Mouse (Mus musculus) C3H10T1/2 (cell line): ENCODE data around the gene Gp1ba. TPM values are rescaled to one million over a fixed set of nuclear protein-coding genes. Genes with fewer than 3 reads are reported as not detected.

Experiments
- polyA plus RNA-seq, 2 experiments: library from polyadenylated mRNA; unstranded; fragments of >200 nt; fragmentation: generic; extraction: Trizol; gene quantifications; one replicate each; pipeline ENCODE4 v1.2.1; 2012; ENCODE audit warnings: missing spikeins in 2 of 2

The Gp1ba gene
- polyA plus RNA-seq, result under 1 TPM; 0.05 to 0.72 TPM

GRCm38 (mm10) chr11:70638714-70639278 is at the start of gene Gp1ba:
Gp1ba (plus strand) TSS chr11:70639122.

GRCm38 (mm10) chr11:70615516-70616093 is 23.3 kb upstream of the Gp1ba start, which contains the start of gene 4930544D05Rik:
4930544D05Rik (plus strand) TSS chr11:70615848.

GRCm38 (mm10) chr11:70619101-70619500 is 19.8 kb upstream of the Gp1ba start, which contains the start of gene Chrne:
Chrne (minus strand) TSS chr11:70619216.

GRCm38 (mm10) chr11:70646691-70647650 is 8.0 kb downstream of the Gp1ba start, which contains the start of the genes Rnf167 and Slc25a11:
Rnf167 (plus strand) TSS chr11:70647235.
Slc25a11 (minus strand) TSS chr11:70647479.

GRCm38 (mm10) chr11:70654198-70654922 is 15.4 kb downstream of the Gp1ba start, which contains the start of gene Pfn1:
Pfn1 (minus strand) TSS chr11:70654644.

GRCm38 (mm10) chr11:70656964-70657363 is 18.0 kb downstream of the Gp1ba start, which contains the start of gene Eno3:
Eno3 (plus strand) TSS chr11:70657202.

GRCm38 (mm10) chr11:70668771-70669505 is 30.0 kb downstream of the Gp1ba start, which contains the start of gene Spag7:
Spag7 (minus strand) TSS chr11:70669416.

GRCm38 (mm10) chr11:70687601-70688199 is 48.8 kb downstream of the Gp1ba start, which contains the start of gene Camta2:
Camta2 (minus strand) TSS chr11:70688105.

Other genes starting within 250 kb of the Gp1ba start
- gene Pelp1, start 229.1 kb upstream of the Gp1ba start, polyA plus RNA-seq, result 10 to 100 TPM; 31.0 to 47.5 TPM
- 10 to 100 TPM; 24.4 to 35.9 TPM for gene Arrb2, start 206.5 kb upstream of the Gp1ba start, polyA plus RNA-seq
- gene Med11, start 187.2 kb upstream of the Gp1ba start, polyA plus RNA-seq, result 10 to 100 TPM; 60.7 to 61.7 TPM
- gene Zmynd15, start 179.7 kb upstream of the Gp1ba start, polyA plus RNA-seq, result under 1 TPM; 0.05 to 0.08 TPM
- under 1 TPM; 0.04 to 0.19 TPM for gene Cxcl16, start 179.1 kb upstream of the Gp1ba start, polyA plus RNA-seq
- gene Tm4sf5, start 133.9 kb upstream of the Gp1ba start, polyA plus RNA-seq, result not detected
- not detected for gene Vmo1, start 124.5 kb upstream of the Gp1ba start, polyA plus RNA-seq
- gene Gltpd2, start 119.9 kb upstream of the Gp1ba start, polyA plus RNA-seq, result not detected
- 1,000 to 10,000 TPM in 1 of 2 experiments, 100 to 1,000 TPM in 1; 562 to 1,060 TPM for gene Psmb6, start 113.8 kb upstream of the Gp1ba start, polyA plus RNA-seq
- not detected for gene Gm40193, start 106.2 kb upstream of the Gp1ba start, polyA plus RNA-seq
- gene Pld2, start 99.1 kb upstream of the Gp1ba start, polyA plus RNA-seq, result 10 to 100 TPM in 1 of 2 experiments, 1 to 10 TPM in 1; 7.9 to 23.3 TPM
- gene Mink1, start 76.2 kb upstream of the Gp1ba start, polyA plus RNA-seq, result 10 to 100 TPM; 12.7 to 36.0 TPM
- gene 4930544D05Rik, start 23.3 kb upstream of the Gp1ba start, polyA plus RNA-seq, result not detected
- gene Chrne, start 19.9 kb upstream of the Gp1ba start, polyA plus RNA-seq, result not detected
- 10 to 100 TPM; 10.2 to 50.0 TPM for gene Rnf167, start 8.1 kb downstream of the Gp1ba start, polyA plus RNA-seq
- 100 to 1,000 TPM; 104 to 176 TPM for gene Slc25a11, start 8.4 kb downstream of the Gp1ba start, polyA plus RNA-seq
- 1,000 to 10,000 TPM; 2,430 to 5,299 TPM for gene Pfn1, start 15.5 kb downstream of the Gp1ba start, polyA plus RNA-seq
- 100 to 1,000 TPM in 1 of 2 experiments, 10 to 100 TPM in 1; 53.8 to 231 TPM for gene Eno3, start 18.1 kb downstream of the Gp1ba start, polyA plus RNA-seq
- 10 to 100 TPM; 22.6 to 90.3 TPM for gene Spag7, start 30.3 kb downstream of the Gp1ba start, polyA plus RNA-seq
- gene Camta2, start 49.0 kb downstream of the Gp1ba start, polyA plus RNA-seq, result 10 to 100 TPM in 1 of 2 experiments, 1 to 10 TPM in 1; 5.0 to 21.0 TPM
- 1 to 10 TPM; 1.7 to 8.8 TPM for gene Inca1, start 61.0 kb downstream of the Gp1ba start, polyA plus RNA-seq
- 10 to 100 TPM; 64.8 to 73.5 TPM for gene Kif1c, start 61.4 kb downstream of the Gp1ba start, polyA plus RNA-seq
- gene Zfp3, start 125.1 kb downstream of the Gp1ba start, polyA plus RNA-seq, result 1 to 10 TPM in 1 of 2 experiments, under 1 TPM in 1; 0.25 to 1.1 TPM
- gene Scimp, start 173.5 kb downstream of the Gp1ba start, polyA plus RNA-seq, result not detected
- 1 to 10 TPM; 2.9 to 8.3 TPM for gene Rabep1, start 205.7 kb downstream of the Gp1ba start, polyA plus RNA-seq